Mouse (Mus musculus): ENCODE measurements around the gene Hist1h4h. TPM values are rescaled to one million over a fixed set of nuclear protein-coding genes. Genes with fewer than 3 reads are reported as not detected.

Gene Hist1h4h
- polyA plus RNA-seq, 1 experiment: 21.5 TPM

- TF ChIP-seq POLR2A (IDR thresholded peaks at IDR 0.05; ENCODE audit: insufficient read length, low read depth): no peak
Observed at GRCm38 (mm10) chr13:23490863-23491262, 40.0 kb upstream of the Hist1h4h start.

DNA sequence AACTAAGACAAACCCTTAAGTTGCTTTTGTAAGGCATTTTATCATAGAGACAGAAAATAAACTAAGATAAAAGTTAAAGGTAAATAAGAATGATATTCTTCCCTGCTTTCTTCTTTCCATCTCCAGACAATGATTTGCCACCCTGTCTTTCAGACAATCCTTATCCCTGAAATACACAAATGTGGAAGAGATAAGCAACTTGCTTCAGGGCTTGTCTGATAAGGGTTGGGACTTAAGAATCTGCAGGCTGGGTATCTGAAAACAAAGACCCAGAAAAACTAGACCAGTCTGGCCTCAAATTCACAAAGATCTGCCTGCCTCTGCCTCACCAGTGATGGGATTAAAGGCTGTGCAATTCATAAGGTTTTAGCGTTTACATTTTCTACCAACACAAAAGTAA is 39.6 kb upstream of the Hist1h4h start:
- H3K4me3 ChIP-seq: no peak overlapping the region
- H3ac ChIP-seq (ENCODE audit: control insufficient read depth, insufficient read length): no peak overlapping the region
- no peaks in the 10 kb centered on the region for H3K79me2 ChIP-seq (ENCODE audit: control insufficient read depth, insufficient read depth)
- H3K4me2 ChIP-seq (ENCODE audit: low read depth): no peak overlapping the region
- TF ChIP-seq REST (IDR thresholded peaks at IDR 0.05; ENCODE audit: insufficient read depth, insufficient read length) (no peak), POLR2AphosphoS2 (IDR thresholded peaks at IDR 0.05; ENCODE audit: insufficient read length, low read depth) (no peak), POLR2A (IDR thresholded peaks at IDR 0.05; ENCODE audit: insufficient read length, low read depth) (no peak), USF1 (IDR thresholded peaks at IDR 0.05; ENCODE audit: low read depth) (no peak), MYOD1 (IDR thresholded peaks at IDR 0.05; ENCODE audit: control insufficient read depth in 1 of 3, insufficient read length in 2 of 3, low read depth in 2 of 3) (no peak), MAX (IDR thresholded peaks at IDR 0.05; ENCODE audit: low read depth) (no peak), MYOG (IDR thresholded peaks at IDR 0.05; ENCODE audit: control insufficient read depth in 1 of 3, insufficient read depth in 1 of 3, insufficient read length in 2 of 3, low read depth in 2 of 3) (no peak), TCF12 (IDR thresholded peaks at IDR 0.05; ENCODE audit: insufficient read depth, poor library complexity, severe bottlenecking) (no peak), TCF3 (IDR thresholded peaks at IDR 0.05; ENCODE audit: insufficient read length, low read depth) (no peak), SRF (IDR thresholded peaks at IDR 0.05; ENCODE audit: control insufficient read depth, insufficient read length, low read depth) (no peak), E2F4 (IDR thresholded peaks at IDR 0.05; ENCODE audit: insufficient read depth) (no peak), CEBPB (IDR thresholded peaks at IDR 0.05; ENCODE audit: insufficient read depth, poor library complexity, severe bottlenecking) (no peak)
- H3K27me3 ChIP-seq (ENCODE audit: control insufficient read depth, insufficient read depth, insufficient read length): no peaks in the 10 kb centered on the region
- H3K36me3 ChIP-seq (ENCODE audit: control insufficient read depth, insufficient read depth): no peaks in the 10 kb centered on the region

More at GRCm38 (mm10) chr13:23490863-23491262, 40.0 kb upstream of the Hist1h4h start:
- Histone ChIP-seq H3K79me2 (ENCODE audit: control insufficient read depth, insufficient read depth) (no peaks in the 10 kb centered on the region), H3K27me3 (ENCODE audit: control insufficient read depth, insufficient read depth, insufficient read length) (no peaks in the 10 kb centered on the region), H3K4me2 (ENCODE audit: low read depth) (no peak overlapping the region), H3K4me3 (no peak overlapping the region), H3ac (ENCODE audit: control insufficient read depth, insufficient read length) (no peak overlapping the region), H3K36me3 (ENCODE audit: control insufficient read depth, insufficient read depth) (no peaks in the 10 kb centered on the region)

- no peak for TF ChIP-seq TCF12 (IDR thresholded peaks at IDR 0.05; ENCODE audit: insufficient read depth, poor library complexity, severe bottlenecking)
- no peak for TF ChIP-seq MYOD1 (IDR thresholded peaks at IDR 0.05; ENCODE audit: control insufficient read depth in 1 of 3, insufficient read length in 2 of 3, low read depth in 2 of 3)
- no peak overlapping the region for H3K4me3 ChIP-seq
- H3K27me3 ChIP-seq (ENCODE audit: control insufficient read depth, insufficient read depth, insufficient read length): no peaks in the 10 kb centered on the region
- H3K36me3 ChIP-seq (ENCODE audit: control insufficient read depth, insufficient read depth): no peaks in the 10 kb centered on the region
- no peak overlapping the region for H3K4me2 ChIP-seq (ENCODE audit: low read depth)
- H3K79me2 ChIP-seq (ENCODE audit: control insufficient read depth, insufficient read depth): no peaks in the 10 kb centered on the region
- H3ac ChIP-seq (ENCODE audit: control insufficient read depth, insufficient read length): no peak overlapping the region
Observed at GRCm38 (mm10) chr13:23491990-23492389, 38.9 kb upstream of the Hist1h4h start.

- no peak overlapping the region for H3ac ChIP-seq (ENCODE audit: control insufficient read depth, insufficient read length)
- H3K4me3 ChIP-seq: no peak overlapping the region
- no peaks in the 10 kb centered on the region for H3K27me3 ChIP-seq (ENCODE audit: control insufficient read depth, insufficient read depth, insufficient read length)
- H3K79me2 ChIP-seq (ENCODE audit: control insufficient read depth, insufficient read depth): no peaks in the 10 kb centered on the region
- H3K4me2 ChIP-seq (ENCODE audit: low read depth): no peak overlapping the region
- TF ChIP-seq MYOD1 (IDR thresholded peaks at IDR 0.05; ENCODE audit: control insufficient read depth in 1 of 3, insufficient read length in 2 of 3, low read depth in 2 of 3) (no peak), TCF12 (IDR thresholded peaks at IDR 0.05; ENCODE audit: insufficient read depth, poor library complexity, severe bottlenecking) (no peak), REST (IDR thresholded peaks at IDR 0.05; ENCODE audit: insufficient read depth, insufficient read length) (no peak), TCF3 (IDR thresholded peaks at IDR 0.05; ENCODE audit: insufficient read length, low read depth) (no peak), POLR2A (IDR thresholded peaks at IDR 0.05; ENCODE audit: insufficient read length, low read depth) (no peak), POLR2AphosphoS2 (IDR thresholded peaks at IDR 0.05; ENCODE audit: insufficient read length, low read depth) (no peak), MAX (IDR thresholded peaks at IDR 0.05; ENCODE audit: low read depth) (no peak), MYOG (IDR thresholded peaks at IDR 0.05; ENCODE audit: control insufficient read depth in 1 of 3, insufficient read depth in 1 of 3, insufficient read length in 2 of 3, low read depth in 2 of 3) (no peak), CEBPB (IDR thresholded peaks at IDR 0.05; ENCODE audit: insufficient read depth, poor library complexity, severe bottlenecking) (no peak)
- H3K36me3 ChIP-seq (ENCODE audit: control insufficient read depth, insufficient read depth): no peaks in the 10 kb centered on the region
Observed at GRCm38 (mm10) chr13:23495526-23495925, 35.3 kb upstream of the Hist1h4h start.

- Histone ChIP-seq H3K36me3 (ENCODE audit: control insufficient read depth, insufficient read depth) (no peaks in the 10 kb centered on the region), H3K4me3 (peak overlapping the region; percentile 18)
Observed at GRCm38 (mm10) chr13:23497656-23498321, 33.1 kb upstream of the Hist1h4h start.

More at GRCm38 (mm10) chr13:23497656-23498321, 33.1 kb upstream of the Hist1h4h start:
- Histone ChIP-seq H3K27me3 (ENCODE audit: control insufficient read depth, insufficient read depth, insufficient read length) (no peaks in the 10 kb centered on the region), H3K4me2 (ENCODE audit: low read depth) (peak overlapping the region; percentile 69), H3ac (ENCODE audit: control insufficient read depth, insufficient read length) (no peak overlapping the region), H3K79me2 (ENCODE audit: control insufficient read depth, insufficient read depth) (no peaks in the 10 kb centered on the region)
- TF ChIP-seq MYOD1 (IDR thresholded peaks at IDR 0.05; ENCODE audit: control insufficient read depth in 1 of 3, insufficient read length in 2 of 3, low read depth in 2 of 3) (no peak), TCF3 (IDR thresholded peaks at IDR 0.05; ENCODE audit: insufficient read length, low read depth) (no peak), TCF12 (IDR thresholded peaks at IDR 0.05; ENCODE audit: insufficient read depth, poor library complexity, severe bottlenecking) (no peak), REST (IDR thresholded peaks at IDR 0.05; ENCODE audit: insufficient read depth, insufficient read length) (no peak), E2F4 (IDR thresholded peaks at IDR 0.05; ENCODE audit: insufficient read depth) (no peak), SRF (IDR thresholded peaks at IDR 0.05; ENCODE audit: control insufficient read depth, insufficient read length, low read depth) (no peak), MAX (IDR thresholded peaks at IDR 0.05; ENCODE audit: low read depth) (no peak), USF1 (IDR thresholded peaks at IDR 0.05; ENCODE audit: low read depth) (no peak), CEBPB (IDR thresholded peaks at IDR 0.05; ENCODE audit: insufficient read depth, poor library complexity, severe bottlenecking) (no peak), POLR2A (IDR thresholded peaks at IDR 0.05; ENCODE audit: insufficient read length, low read depth) (no peak), POLR2AphosphoS2 (IDR thresholded peaks at IDR 0.05; ENCODE audit: insufficient read length, low read depth) (no peak), MYOG (IDR thresholded peaks at IDR 0.05; ENCODE audit: control insufficient read depth in 1 of 3, insufficient read depth in 1 of 3, insufficient read length in 2 of 3, low read depth in 2 of 3) (no peak)
